Mouse (Mus musculus): ENCODE measurements at regions not wholly inside any gene's neighbourhood (a gene's known extent, or its start where the extent isn't known, plus 50 kb on each side); places are given as distances from the start of the nearest gene placed in this dataset.

DNA sequence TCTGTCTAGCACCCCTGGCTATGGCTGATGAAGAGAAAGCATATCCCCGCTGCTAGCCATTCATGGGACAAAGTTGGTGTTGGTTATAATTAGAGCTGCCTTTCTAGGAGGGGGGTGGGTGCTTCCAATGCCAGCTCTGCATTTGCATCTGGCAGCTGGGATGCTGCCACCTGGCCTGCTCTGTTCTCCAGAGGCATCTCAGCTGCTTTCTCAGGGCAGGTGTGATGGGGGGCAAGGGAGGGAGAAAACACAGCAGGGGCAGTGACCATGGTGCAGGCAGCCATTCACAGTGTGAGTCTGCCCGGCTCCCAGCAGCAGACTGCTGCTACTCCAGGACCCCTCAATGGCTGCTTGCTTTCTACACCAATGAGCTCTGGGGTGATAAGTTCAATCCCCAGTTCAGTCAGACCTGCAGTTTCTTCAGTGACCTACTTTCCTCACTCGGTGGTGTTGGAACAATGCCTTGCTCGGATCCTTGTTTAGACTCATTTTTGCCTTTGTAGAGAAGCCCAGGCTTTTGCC lies 73.9 kb upstream of the Klf7 start:
- no peak for DNase-seq

DNA sequence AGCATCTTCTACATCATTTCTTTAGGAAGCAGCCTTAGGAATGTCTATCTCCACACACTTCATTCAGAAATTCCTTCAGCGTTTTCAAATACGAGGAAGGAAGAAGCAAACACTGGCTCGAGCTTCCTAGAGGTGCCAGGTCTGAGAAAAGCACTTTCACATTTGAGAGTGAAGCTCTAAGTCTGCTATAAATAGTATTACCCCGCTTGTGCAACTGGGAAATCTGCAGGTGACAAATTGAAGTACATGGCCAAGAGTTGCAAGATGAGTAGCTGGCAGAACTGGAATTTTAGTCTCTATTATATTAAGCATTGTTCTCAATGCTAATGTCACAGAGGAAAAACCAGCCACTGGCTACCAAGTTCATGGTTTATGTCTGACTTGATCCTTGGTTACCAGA lies 73.2 kb upstream of the Klf7 start:
- DNase-seq = no peak

DNA sequence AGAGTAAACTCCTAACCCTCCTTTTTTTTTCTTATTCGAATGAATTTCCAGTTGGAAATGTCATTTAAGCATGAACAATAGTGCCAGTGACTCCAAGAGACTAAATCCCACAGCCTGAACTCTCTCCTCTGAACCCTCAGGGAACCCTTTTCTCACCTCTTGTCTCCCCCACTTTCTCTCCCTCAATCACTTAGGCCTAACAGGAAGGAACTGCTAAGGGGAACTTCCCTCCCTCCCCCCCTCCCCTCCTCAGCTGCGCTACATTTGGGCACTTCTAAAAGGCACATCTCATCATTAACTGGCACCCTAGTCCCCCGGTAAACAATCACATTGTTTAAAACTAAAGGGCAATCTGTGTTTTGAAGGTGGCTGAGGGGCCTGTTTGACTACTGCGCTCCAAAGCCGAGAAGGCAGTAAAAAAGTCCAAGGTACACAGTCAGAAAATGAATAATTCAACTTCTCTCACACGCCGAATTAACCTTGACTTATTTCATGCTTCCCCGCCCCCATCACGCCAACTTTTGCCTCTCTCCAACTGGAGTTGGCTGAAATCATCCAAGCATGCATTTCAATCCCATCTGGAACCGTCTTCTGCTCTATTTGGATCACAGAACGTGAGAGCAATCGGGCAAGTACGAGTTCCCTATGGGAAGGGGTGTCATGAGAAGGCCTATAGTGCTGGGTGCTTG lies 71.2 kb upstream of the Klf7 start:
- peak; percentile 64 to 73 for DNase-seq

DNA sequence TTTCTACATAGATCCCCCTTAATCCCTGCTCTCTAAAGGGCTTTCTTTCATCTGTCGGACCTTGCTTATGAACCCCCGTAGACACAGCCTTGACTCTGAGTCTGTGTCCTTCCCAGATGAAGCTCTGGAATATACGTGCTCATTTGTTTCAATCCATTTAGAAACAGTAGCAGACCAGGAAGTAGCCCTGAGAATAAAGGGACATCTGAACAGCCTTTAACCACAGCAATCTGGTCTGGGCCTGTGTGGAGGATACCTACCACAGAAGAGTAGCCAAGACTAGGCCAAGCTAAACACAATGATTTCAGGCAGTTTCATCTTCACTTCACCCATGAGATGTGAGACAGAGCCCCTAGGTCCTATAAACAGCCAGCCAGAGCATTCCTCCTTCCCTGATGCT lies 70.7 kb upstream of the Klf7 start:
- DNase-seq = no peak

DNA sequence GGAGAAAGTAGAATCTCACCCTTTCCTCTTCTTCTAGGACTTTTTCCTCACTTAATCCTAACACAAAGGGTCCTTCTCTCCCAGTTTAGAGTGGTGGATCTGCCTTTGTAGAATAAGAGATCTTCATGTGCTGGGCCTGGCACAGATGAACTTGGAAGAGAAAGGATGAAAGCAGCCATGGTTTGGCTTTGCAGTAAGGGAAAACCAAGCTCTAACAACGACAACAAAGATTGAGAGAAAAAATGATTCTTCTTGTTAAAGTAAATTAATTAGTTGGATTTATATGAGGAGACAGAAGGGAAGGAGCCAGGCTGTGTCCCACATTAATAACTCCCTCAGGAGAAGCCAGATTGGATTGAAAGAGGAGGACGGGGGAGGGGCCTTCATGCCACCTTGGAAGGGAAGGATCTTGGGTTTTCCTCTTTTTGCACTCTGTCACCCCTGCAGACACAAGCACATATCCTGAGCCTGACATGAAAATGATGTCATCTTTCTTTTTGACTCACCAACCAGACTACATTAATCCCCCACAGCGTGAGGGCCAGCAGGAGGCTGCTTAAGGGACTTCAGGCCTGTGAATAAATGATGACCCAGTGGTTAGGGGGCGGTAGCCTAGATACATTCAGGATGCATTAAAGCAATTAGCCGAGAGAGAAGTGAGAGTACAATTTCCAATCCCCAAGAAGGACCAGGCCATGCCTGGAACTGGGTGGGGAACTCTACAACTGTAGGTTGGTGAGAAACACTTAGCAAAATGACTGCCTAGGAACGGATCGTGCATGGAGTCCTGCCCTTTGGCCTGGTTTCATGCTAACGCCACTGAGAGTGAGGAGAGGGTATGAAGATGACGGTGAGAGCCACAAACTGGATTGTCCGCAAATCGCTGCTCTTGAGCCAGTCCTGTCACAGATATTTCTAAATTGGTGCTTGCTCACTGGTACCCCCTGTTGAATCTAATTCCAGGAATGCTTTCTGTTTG lies 69.4 kb upstream of the Klf7 start:
- DNase-seq = no peak

DNA sequence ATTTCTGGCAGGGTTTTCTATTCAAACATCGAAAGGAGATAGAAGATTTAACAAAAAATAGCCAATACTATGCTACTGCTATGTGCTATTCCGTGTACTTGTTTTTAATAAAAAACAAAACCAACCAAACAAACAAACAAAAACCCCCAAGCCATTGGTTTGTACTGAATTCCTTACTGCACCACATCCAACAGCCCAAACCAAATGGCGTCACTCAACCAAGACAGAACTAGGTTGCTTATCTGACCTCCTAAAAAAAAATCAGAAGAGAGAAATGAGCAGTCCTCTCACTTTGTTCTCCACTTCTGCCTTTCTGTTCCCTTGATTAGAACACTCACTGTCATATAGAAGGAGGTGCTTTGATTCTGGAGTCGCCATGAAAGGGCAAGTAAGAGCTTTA lies 68.6 kb upstream of the Klf7 start:
- no peak for DNase-seq

DNA sequence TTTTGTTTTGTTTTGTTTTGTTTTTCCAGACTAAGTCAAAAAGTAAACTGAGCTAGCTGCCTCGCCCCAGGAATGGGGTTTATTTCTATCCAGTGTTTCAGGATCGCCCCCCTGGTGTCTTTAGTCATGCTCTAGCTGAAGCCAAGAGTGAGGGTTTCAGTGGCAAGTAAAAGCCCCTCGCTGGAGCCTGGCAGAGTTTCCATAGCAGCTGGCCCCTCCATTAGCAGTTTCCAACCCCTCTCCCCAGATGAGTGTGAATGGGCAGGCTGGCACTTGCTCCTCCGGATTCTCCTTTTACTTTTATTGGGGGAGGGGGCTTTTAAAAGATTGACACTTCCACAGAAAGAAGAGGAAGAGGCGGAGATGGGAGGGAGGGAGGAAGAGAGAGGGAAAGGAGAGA lies 68.0 kb upstream of the Klf7 start:
- no peak for DNase-seq

DNA sequence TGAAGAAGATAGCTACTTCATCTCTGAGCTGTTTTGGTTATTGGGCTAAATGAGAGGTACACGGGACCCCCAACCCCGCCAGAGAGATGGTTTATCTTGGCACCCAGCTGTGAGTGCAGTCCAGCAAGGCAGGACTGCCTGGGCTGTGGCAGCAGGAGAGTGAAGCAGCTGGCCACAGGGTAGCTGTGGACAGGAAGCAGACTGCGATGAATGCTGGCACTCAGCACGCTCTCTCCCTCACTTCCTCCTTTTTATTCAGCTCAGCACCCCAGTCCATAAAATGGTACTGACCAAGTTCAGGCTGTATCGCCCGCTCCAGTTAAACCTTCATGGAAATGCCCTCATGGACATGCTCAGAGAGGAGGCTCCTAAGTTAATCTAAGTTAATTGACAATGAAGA lies 67.4 kb upstream of the Klf7 start:
- DNase-seq = peak; percentile 9 to 11

DNA sequence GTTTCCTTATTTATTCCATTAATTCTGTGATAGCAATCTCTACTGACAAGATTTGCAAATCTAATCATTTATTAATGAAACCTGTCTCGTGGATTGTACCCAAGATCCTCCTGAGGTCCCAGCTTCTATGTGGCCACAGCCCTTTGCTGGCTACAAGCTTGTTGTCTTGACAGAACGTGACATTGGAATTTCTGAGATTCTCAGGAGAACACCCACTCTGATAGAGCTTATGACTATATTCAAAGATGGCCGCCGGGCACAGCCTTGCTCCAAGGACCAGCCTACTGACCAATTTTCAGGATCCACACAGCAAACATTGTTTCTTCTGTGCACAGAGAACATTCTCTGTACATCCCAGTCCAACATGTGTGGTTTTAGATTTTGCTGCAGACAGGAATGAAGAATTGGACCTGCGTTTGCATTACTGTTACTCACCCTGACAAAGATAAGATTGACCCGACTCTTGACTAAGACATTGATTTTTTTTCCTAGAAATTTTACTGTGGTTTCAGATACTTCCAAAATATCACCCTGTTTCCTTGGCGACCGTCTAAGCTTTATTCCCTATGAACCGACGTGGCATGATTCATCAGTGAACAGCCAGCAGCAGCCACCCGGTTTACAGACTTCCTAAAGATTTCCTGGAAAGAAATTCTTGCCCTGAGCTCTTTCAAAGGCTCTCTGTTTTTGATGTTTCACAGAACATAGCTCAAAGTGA lies 65.9 kb upstream of the Klf7 start:
- no peak for DNase-seq

DNA sequence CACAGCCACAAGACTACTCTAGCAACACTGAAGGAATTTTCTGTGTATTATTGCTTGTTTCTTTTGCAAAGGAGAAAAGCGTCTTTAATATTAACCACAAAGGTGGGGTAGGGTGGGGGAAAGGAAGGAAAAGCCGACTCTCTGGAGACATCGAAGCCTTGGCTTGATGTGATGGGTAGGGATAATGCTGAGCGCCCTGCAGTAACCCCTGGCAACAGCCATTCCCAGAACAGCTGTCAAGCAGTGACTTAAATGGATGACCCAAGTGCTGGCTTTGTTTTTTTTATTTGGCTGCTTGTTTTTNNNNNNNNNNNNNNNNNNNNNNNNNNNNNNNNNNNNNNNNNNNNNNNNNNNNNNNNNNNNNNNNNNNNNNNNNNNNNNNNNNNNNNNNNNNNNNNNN lies 51.6 kb upstream of the Klf7 start:
- no peak for DNase-seq

DNA sequence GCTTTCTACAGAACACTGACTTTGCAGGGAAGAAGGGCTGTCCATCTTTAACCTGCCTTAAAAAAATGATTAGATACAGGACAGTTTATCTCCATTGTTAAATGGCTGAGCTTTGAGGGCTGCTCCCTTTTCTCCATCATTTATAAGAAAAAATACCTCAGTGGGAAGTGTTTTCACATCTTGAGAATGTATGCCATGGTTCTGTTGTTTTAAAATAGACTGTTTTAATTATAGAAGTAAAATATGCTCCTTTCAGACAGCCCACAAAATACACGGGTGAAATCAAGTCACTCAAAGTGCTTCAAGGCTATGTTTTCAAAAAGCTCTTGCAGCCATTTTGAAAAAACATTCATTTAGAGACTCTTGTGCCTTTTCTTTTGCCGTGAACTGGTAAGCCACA lies 50.0 kb upstream of the Klf7 start:
- no peak for DNase-seq
